Mouse (Mus musculus) adrenal gland, adult 2 months (tissue): ENCODE results near the gene Smarcb1. TPM values are rescaled to one million over a fixed set of nuclear protein-coding genes. Genes with fewer than 3 reads are reported as not detected.

Experiments used
- DNase-seq: peaks from one replicate; pipeline ENCODE4 v3.0.0; 2021
- polyA plus RNA-seq: library from polyadenylated mRNA; depleted of rRNA; stranded (reverse); fragments of >200 nt; gene quantifications from 2 replicates; pipeline ENCODE4 v1.2.3, GENCODE M21; 2012
- total RNA-seq, 2 experiments: library from RNA; stranded (reverse); gene quantifications; 2 replicates each; pipeline ENCODE4 v1.2.3; 2021

Smarcb1 gene
- total and polyA plus RNA-seq, 3 experiments: 77.6 to 115 (median 87.4) TPM

DNA sequence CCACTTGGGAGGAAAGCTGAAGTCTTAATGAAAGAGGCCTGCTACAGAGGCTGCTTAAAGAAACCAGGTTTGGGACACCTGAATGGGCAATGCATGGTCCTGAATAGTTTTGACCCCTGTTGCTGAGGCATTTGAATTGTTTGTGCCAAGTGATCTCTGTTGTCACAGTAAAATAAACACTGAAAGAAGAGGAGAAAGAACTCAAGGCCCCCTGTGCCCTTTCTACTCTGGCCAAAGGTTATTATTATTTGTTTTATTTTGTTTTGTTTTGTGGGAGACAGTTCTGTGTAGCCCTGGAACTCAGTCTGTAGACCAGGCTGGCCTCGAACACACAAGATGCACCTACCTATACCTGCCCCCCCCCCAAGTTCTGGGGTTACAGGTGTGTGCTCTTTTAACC lies 13.6 kb upstream of the Smarcb1 start:
- DNase-seq: no peak

DNA sequence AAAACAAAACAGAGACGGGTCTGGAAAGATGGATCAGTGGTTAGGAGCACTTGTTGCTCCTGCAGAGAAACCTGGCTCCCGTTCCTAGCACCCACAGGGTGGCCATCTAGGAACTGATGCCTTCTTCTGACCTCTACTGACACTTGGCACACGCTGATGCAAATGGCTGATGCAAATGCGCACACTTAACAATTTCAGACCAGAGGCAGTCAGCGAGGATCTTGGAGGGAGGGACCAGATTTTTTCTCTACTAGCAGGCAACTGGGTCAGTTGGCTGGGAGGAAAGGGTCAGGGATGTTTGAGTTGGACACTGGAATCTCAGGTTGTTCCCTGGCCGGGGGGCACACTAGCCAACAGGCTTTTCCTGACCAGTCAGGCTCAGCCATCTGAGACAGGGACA lies 11.5 kb upstream of the Smarcb1 start, which contains the start of gene Chchd10:
TSS of gene Chchd10 (plus strand) at position 240 of the 400 bp plus-strand sequence.
- no peak for DNase-seq

DNA sequence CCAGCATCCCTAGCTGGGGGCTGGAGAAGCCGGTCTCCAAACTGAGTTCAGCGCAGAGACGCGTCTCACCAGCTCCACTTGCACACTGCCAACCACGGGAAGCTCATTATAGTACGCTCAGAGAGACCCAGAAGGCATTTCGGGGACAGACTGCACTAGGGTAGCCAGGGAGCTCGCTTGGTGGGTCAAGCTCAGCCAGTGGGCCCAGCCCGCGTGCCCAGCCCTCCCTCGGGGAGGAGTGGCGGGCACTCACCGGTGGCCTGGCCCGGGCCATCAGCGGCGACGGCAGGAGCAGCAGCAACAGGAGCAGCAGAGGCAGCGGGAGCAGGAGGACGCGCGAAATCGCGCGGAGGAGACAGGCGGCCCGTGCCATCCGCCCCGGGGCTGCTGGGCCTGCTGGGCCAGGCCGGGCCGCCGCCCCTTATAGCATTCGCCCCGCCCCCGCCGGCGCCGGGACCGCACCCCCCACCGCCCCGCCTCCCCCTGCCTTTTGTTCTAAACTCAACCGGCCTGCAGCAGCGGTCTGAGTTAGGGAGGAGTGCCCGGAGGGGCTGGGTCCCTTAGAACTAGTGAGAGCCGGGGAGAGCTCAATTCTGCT lies 10.8 kb upstream of the Smarcb1 start:
- peak; percentile 77 for DNase-seq

DNA sequence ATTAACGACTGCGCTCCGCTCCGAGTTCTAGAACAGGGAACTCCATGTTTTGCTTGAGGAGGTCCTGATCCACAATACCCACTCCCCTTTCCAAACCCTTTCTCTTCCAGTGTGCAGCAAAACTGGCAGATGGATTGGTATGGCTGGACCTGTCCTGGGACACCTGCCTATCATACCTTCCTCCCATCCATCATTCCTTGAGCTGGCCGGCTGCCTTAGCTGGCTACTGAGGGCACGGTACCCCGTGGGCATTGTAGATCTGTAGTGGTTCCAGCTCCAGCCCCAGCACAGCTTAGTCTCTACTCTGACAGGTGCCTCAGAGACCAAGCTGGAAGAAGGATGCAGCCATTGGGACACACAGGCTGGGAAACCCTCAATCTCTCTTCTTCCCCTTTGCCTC lies 9.9 kb upstream of the Smarcb1 start:
- DNase-seq: no peak

DNA sequence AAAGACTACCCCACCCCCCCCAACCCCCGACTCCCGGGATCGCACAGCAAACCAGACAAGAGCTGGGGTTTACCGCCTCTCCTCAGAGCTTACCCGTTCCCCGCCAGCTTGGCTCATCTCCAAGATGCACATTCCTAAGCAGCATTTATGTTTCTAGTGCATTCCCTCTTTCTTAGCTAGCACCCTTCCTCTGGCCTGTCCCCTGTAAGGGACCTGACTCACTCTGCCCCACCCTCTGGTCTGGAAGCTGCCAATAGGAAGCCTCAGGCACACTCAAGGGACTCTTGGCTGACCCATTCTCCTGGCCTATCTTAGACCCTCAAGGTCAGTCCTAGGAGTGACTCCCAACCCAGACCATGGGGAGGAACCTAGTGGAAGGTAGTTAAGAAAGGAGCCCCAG lies 8.9 kb upstream of the Smarcb1 start:
- peak; percentile 70 for DNase-seq

DNA sequence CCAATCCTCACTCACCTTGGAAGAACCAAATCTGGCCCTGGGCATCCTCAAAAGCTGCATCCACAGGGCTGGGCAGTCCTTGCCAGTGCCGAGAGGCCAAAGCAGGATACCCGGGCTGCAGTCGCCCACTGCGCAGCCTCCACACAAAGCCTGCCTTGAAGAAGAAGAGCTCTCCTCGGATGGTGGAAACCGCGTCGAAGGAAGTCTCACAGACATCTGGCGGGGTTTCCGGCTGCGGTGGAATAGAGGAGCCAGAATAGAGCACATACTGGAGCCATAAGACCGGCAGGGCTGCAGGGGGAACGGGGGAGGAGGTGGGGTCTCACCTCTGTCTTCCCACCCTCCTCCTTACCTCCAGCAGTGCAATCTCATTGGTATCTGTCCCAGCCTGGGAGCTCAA lies 5.0 kb upstream of the Smarcb1 start:
- DNase-seq: no peak

DNA sequence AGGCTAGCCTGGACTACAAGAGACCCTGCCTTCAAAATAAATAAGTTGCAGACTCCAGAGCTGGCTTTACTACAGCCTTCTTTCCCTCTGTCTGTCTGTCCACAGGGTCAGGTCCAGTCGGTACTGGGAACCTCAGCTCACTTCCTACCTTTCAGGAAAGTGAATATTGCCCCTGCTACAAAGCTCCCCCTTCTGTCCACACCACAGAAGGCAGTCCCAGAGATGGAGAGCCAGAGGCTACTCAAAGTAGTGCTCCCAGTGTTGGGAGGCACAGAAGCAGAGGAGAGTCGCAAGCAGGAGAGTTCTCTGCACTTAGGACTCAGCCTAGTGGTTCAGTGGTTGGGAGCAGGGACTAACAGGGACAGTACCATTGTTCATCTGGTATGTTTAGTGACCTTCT lies 2.9 kb upstream of the Smarcb1 start:
- DNase-seq: no peak

DNA sequence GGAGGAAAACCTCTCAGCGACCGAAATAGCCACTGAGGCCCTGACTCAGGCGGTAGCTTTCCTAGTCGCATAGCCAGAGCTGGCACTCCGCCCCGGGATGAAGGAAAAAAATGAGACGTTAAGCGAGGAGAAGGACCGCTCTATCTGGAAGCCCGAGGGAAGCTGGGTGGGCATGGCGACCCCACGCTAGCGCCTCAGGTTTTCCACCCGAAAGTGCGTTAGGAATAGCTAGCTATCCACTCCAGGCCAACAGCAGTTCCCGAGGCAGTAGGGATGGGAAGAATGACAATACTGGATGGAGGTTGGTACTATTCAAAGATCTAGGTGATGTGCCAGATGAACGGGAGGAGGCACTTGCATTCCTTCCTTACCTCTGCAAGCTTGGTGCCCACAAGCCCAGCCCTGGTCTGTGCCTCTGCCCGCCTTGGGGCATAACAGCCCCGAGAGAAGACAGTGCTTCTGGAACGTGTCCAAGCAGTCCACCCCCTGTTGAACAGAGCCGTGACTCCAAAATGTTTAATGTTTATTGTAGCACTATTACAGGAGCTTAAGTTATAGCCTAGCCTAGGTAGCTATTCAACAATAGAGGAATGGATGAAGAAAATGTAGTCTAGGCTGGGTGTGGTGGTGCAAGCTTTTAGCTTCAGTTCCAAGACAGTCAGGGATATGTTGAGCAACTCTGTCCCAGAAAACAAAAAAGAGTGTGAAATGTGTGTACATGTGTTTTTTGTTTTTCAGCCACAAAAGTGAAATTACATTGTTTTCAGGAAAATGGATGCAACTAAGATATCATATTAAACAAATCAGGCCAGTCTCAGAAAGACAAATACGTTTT lies 526 bp upstream of the Smarcb1 start:
- no peak for DNase-seq

DNA sequence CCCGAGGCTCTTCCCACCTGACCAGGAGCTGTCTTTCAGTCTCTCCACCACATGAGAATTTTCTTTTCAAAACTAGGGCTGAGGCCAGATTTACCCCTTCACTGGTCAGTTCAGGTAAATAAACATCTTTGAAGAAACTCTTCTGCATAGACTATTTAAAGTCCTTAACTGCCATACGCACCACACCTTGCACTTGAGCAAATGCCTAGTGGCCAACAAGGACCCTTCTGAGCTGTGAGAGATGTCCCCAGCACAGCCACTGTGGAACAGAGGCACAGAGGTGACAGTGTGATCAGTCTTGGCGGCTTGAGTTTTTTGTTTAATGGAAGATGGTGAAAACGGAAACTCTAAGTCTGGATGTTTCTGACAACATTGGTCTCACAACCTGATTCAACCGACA lies 2.4 kb downstream of the Smarcb1 start:
- DNase-seq: no peak

DNA sequence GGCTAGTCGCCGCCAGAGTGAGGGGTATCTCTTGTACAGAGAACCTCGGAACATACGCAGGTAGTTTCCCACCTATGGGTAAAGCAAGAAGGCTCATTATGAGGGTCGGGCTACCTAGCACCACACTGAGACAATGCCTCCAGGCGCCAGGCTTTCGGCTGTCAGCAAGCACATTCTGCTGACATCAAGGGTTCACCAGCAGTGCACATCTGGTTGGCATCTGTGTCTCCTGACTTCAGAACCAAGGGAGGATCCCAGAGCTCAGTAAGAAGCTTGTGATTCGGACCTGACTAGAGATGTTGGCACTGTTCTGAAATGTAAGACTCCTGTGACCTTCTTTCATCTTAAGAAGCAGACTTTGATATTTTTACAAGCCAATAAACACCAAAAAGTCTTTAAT lies 4.6 kb downstream of the Smarcb1 start:
- no peak for DNase-seq

DNA sequence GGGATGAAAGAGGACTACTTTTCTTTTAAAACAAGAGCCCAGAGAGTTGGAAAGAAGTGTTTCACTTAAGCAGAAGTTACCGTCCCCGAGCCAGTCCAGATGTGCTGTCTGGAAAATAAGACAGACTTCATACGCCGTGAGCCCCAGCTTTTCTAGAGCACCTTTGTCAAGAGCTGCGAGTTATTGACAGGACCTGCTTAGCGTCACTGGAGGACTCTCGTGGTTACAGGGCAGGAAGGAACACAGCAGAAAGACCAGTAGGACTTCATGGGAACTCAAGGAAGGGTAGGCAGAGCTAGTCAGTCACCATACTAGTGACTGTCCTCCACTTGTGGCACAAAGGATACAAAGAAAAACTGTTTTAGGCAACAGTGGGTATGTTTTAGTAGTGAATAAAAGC lies 5.9 kb downstream of the Smarcb1 start:
- no peak for DNase-seq

DNA sequence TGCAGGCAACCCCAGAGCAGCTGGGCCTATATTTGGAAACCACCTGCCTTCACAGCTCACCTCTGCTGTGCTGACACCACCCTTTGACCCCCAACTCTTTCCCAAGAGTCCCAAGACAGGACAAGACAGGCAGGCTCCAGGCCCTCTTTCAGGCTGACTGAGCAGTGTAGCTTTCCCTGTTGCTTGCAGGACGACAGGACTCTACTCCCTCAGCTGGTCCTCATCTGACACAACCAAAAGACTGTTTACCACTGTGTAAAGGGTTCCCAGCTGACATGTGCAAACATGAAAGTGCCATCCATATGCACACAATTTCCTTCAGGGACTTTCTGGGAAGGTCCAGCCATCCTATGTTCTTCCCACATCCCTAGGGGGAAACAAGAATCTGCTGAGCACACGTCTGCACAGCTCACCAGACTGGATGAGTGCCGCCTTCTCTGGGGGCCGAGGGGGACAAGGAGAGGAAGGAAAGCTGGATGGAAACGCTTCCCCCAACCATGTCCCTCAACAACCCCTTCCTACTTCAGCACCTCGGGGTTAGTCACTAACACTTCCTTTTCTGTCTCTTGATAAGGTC lies 8.3 kb downstream of the Smarcb1 start:
- DNase-seq: no peak

DNA sequence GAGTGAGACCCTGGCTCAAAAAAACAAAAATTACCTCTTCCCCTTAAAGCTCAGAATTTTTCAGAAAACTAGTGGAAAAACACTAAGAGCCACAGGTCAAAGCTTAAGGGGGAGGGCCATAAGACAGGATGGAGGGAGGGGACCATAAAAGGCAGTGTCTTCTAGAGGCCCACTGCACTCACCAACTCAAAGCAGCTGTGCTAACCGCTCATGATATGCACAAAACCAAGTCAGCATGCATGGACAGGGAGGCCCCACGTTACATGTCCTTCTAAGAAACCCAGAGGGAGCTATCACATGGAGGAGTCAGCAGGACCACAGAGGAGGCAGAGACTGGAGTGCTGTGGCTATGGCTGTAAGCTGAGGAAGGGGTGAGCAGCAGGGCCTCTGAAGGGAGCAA lies 10.7 kb downstream of the Smarcb1 start:
- no peak for DNase-seq

DNA sequence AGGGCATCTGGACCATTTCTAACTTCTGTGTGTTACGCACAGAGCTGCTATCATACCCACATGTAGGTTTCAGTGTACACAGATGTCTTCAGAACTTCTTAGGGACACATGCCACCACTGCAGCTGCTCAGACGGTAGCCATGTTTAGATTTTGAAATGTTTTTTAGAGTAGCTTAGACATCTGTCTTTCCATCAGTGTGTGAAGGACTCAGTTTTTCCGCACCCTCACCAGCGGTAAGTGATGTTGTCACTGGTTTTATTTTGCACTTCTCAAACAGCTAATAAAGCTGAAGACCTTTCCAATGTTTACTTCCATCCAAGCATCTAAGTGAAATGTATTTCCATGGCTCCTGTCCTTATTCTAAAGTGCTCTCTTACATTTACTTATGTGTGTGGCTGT lies 14.5 kb downstream of the Smarcb1 start:
- no peak for DNase-seq

DNA sequence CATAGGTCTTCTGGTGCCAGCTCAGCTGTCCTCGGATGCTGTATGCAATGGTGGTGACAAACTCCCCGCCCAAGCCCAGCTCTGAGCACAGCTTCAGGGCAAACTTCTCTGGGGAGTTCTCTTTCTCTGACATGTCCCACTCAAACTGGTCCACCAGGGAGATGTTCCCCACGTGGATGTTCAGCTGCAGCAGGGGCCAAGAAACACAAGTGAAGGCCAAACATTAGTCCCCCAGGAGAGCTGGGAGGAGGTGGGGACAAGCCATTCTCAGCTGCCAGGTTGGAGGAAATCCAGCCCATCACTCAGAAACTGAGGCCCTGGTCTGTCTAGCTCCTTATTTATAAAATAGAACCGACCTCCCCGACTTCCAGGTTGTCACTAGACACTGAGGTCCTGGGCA lies 17.0 kb downstream of the Smarcb1 start:
- DNase-seq: no peak

DNA sequence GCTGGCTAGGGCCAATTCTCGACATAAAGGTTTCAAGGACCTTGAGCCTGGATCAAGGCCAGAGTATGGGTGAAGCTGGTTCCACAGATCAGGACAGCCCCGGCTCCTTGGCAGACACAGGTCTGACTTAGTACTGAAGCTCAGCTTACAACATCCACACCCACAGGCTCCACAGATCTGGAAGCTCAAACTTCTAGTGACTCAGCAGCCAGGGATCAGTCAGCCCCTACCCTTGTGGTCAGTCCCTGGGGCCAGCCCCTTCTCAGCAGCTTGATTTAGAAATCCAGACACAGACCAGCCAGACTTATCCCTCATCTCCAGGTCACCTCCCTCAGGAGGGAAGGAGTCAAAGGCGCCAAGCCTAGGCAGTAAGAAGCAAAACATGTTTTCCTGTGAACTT lies 22.6 kb downstream of the Smarcb1 start:
- DNase-seq: peak; percentile 86

DNA sequence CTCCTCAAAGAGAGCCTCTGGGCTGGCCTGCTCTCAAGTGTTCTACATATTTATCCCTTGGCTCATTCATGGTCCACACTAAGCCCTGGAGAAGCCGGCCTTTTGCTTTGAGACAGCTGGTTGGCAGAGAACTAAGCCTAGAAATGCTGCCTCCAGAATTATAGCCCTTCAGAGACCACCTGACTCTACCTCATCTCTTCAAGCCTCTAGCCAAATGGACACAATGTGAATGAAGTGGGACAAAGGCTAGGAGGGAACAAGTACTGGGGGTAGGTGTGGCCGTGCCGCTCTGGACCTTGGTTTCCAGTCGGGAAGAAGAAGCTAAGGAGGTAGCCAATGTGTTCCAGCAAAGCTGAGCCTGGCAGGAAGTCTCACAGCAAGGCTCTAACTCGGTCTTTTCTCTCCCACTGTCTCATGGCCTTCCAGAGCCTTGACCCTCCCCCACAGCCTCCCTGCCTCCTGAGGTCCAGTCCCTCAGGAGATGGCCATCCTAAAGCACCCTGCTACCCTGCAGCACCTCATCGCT lies 23.3 kb downstream of the Smarcb1 start:
- peak; percentile 18 for DNase-seq

DNA sequence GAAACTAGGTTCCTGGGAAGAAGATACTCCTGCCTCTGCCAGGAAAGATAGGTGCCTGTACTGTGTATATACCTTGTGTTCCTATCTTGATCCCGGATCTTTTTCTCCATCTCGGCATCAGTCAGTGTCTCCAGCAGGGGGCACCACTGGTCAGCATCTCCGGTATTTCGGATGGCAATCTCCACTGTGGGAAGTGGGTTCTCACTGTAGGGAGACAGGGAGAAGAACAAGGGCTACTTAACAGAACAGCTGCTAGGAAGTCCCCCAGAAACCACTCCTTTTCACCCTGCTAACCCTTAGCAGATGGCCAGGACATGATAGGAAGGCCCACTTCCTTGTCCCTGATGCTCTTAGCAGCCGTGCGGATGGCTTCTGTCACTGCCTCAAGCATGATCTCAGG lies 24.0 kb downstream of the Smarcb1 start:
- peak; percentile 64 for DNase-seq

DNA sequence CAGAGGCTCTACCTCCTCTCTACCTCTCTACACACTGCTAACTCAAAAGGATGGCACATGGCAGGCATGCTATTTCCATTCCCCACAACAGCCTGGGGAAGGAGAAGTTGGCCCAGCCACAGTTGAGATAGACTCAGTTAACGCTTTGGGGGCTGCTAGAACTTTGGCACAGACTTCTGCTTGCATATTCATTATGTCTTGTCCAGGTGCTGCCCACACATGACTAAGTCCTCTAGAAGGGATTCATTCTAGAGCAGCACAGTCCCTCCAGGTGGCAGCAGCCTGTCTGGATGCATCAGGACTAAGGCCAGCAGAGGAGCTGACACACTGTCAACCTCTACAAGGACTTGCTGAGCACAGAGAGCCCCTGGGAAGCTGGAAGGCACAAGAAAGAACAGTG lies 25.2 kb downstream of the Smarcb1 start:
- no peak for DNase-seq

DNA sequence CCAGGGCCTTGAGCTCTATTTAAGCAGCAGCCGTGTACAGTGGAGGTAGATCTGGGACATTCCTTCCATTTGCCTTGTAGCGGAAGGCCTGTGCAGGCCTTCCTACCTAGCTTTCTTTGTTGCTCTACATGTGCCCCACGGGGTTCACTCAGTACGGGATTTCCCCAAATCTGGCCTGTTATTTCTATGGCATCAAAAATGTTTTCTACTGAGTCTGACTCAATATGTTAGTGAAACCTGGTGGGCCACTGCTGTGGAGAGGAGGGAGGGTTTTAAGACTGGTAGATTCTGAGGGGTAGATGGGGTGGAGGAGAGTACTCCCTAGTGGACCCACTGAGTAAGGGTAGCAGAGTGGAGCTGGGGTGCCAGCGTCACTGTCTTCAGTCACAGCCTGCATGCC lies 25.7 kb downstream of the Smarcb1 start:
- DNase-seq: no peak

DNA sequence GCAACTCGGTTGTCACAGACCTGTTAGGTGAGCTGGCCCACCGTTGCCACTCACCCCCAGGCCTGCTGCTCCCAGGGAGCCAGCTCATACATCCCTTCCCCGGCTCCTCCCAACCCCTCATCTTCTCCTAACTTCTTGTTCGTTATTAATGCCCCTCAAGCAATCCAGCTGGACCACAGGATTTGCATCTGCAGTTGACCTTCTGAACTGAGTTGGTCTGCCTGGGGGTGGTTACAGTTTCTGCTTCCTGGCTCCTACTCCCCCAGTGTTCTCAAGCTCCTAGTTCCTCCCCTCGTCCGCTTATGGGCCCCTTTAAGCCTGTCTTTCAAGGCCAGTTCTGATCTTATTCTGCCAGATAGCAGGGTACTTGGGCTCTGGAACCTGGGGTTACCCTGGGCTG lies 26.8 kb downstream of the Smarcb1 start:
- no peak for DNase-seq

DNA sequence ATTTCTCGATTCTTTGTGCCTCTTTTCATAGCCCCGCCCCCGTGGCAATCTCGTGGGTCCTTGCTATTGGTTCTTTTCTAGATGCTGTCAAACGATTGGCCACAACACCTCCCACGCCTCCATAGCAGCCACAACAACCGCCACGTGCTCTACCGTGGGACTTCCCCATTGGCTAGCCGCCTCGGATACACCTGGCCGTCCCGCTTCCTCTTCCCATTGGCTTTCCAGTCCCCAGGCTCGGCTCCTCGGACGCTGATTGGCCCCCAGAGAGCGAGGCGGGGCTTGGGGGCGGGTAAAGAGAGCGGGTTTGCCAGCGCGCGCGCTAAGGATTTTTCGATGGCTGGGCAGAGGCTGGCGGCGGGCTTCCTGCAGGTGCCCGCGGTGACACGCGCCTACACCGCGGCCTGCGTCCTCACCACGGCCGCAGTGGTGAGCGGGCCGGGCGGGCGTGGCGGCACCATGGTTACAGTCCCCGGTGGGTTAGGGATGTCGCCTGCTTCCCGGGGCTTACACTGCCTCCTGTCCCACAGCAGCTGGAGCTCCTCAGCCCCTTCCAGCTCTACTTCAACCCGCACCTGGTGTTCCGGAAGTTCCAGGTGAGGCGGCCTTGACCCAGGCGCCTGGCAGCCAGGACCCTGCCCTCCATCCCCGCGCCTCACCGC lies 28.2 kb downstream of the Smarcb1 start, which contains the start of gene Derl3:
TSS of gene Derl3 (plus strand) at position 325 of the 662 bp plus-strand sequence.
- peak; percentile 95 for DNase-seq
